Mouse (Mus musculus): ENCODE data around the gene Zfp422.
A peak's percentile ranks its signal among the peaks of the same experiment; 100 is the strongest.

Gene Zfp422

GRCm38 (mm10) chr6:116628539-116629171, at the start of gene Zfp422:
TSS of gene Zfp422 (minus strand) at chr6:116628999.
- peak; percentile 57 to 80 for DNase-seq (ENCODE audit: low spot score in 2 of 2)

- no peak for DNase-seq (ENCODE audit: low spot score in 2 of 2)
Measured at GRCm38 (mm10) chr6:116677321-116677720, 48.5 kb upstream of the Zfp422 start.

- no peak for DNase-seq (ENCODE audit: low spot score in 2 of 2)
Measured at GRCm38 (mm10) chr6:116676355-116676913, 47.6 kb upstream of the Zfp422 start.

GRCm38 (mm10) chr6:116674283-116674886, 45.6 kb upstream of the Zfp422 start:
- no peak for DNase-seq (ENCODE audit: low spot score in 2 of 2)

GRCm38 (mm10) chr6:116673471-116674282, 44.9 kb upstream of the Zfp422 start, which contains the start of gene Rassf4:
TSS of gene Rassf4 (minus strand) at chr6:116673952.
- peak; percentile 88 to 91 for DNase-seq (ENCODE audit: low spot score in 2 of 2)

GRCm38 (mm10) chr6:116672349-116672748, 43.5 kb upstream of the Zfp422 start:
- no peak for DNase-seq (ENCODE audit: low spot score in 2 of 2)

- no peak for DNase-seq (ENCODE audit: low spot score in 2 of 2)
Measured at GRCm38 (mm10) chr6:116671768-116672167, 43.0 kb upstream of the Zfp422 start.

GRCm38 (mm10) chr6:116671031-116671430, 42.2 kb upstream of the Zfp422 start:
- peak in 1 of 2 experiments; percentile 59 for DNase-seq (ENCODE audit: low spot score in 2 of 2)

GRCm38 (mm10) chr6:116670144-116670543, 41.3 kb upstream of the Zfp422 start:
- no peak for DNase-seq (ENCODE audit: low spot score in 2 of 2)

GRCm38 (mm10) chr6:116668682-116669470, 40.1 kb upstream of the Zfp422 start:
- no peak for DNase-seq (ENCODE audit: low spot score in 2 of 2)

GRCm38 (mm10) chr6:116667382-116667781, 38.6 kb upstream of the Zfp422 start:
- no peak for DNase-seq (ENCODE audit: low spot score in 2 of 2)

GRCm38 (mm10) chr6:116666892-116667291, 38.1 kb upstream of the Zfp422 start:
- no peak for DNase-seq (ENCODE audit: low spot score in 2 of 2)

- DNase-seq (ENCODE audit: low spot score in 2 of 2) = no peak
Measured at GRCm38 (mm10) chr6:116666085-116666750, 37.4 kb upstream of the Zfp422 start.

- DNase-seq (ENCODE audit: low spot score in 2 of 2) = no peak
Measured at GRCm38 (mm10) chr6:116664830-116665229, 36.0 kb upstream of the Zfp422 start.

- DNase-seq (ENCODE audit: low spot score in 2 of 2) = peak in 1 of 2 experiments; percentile 62
Measured at GRCm38 (mm10) chr6:116664031-116664430, 35.2 kb upstream of the Zfp422 start.

GRCm38 (mm10) chr6:116663364-116663763, 34.6 kb upstream of the Zfp422 start:
- DNase-seq (ENCODE audit: low spot score in 2 of 2) = no peak

- DNase-seq (ENCODE audit: low spot score in 2 of 2) = peak in 1 of 2 experiments; percentile 45
Measured at GRCm38 (mm10) chr6:116653684-116654454, 25.1 kb upstream of the Zfp422 start.

- DNase-seq (ENCODE audit: low spot score in 2 of 2) = no peak
Measured at GRCm38 (mm10) chr6:116653191-116653590, 24.4 kb upstream of the Zfp422 start.

- no peak for DNase-seq (ENCODE audit: low spot score in 2 of 2)
Measured at GRCm38 (mm10) chr6:116651437-116652118, 22.8 kb upstream of the Zfp422 start.

Measured in spleen, postnatal 4 days (tissue).